Mouse (Mus musculus): Measurements from ENCODE around the gene Vmn1r16.
"Not testable (repeated sequence)": the region's sequence is repeated elsewhere in the genome, so short reads cannot be mapped to it uniquely, and the experiment has no call there.

Gene Vmn1r16

DNA sequence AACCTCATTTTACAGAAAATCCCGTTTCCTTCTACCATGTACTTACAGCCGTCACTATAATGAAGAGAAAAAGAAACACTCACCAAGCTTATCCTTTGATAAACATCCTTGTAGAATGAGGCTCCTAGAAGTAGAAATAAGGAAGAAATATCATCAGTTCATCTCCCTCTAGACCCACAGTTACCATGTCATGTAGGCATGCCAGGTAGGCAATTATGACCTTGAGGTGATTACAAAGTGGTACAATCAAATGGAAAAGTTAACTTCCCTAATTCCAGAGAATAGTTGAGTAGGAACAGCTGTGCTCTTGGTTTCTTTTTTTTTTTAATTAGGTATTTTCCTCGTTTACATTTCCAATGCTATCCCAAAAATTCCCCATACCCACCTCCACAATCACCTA lies at the start of gene Vmn1r16:
TSS of gene Vmn1r16 (minus strand) at position 101 of the 400 bp plus-strand sequence.
- no peak for DNase-seq (ENCODE audit: low read depth)

DNA sequence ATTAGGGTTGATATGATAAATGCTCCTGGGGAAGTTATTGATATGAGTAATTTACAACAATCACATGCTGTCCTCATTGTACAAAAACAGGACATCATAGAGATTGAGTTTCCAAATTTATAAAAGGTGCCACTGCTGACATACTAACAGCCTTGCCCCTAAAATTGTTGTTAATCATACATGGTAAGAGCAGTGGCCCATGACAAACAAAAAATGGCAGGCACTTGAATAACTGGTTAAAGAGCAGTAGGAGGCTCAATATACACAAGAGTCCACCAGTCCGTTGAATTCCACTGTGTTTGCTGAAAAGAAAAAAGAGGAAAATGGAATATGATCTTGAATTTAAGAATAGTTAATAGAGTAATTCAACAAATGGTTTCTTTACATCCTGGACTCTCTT lies 38.2 kb upstream of the Vmn1r16 start:
- DNase-seq (ENCODE audit: low read depth), result no peak

- DNase-seq (ENCODE audit: low read depth), result not testable (repeated sequence)
These were observed 36.6 kb upstream of the Vmn1r16 start for GRCm38 (mm10) chr6:57365866-57366265.

GRCm38 (mm10) chr6:57363627-57364026 lies 34.3 kb upstream of the Vmn1r16 start, which contains the start of gene Vmn1r17:
Vmn1r17 (minus strand) TSS chr6:57363727.
- no peak for DNase-seq (ENCODE audit: low read depth)

DNA sequence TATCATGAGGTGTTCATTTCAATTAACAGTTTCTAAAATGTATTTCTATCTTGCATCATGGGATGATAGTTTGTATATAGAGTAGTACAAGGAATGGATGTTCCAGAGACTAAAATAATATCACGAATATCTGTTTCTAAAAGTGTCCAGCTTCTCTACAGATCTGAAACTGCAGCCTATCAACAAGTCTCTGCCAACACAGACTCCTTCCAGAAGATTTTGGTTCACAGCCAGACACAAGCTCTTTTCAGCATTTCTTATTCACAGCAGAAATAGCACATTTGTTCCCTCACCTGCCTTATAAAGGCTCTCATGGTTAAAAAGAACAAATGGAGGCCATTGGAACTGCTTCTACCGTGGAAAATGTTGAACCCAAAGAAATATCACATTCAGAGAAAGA lies 27.6 kb upstream of the Vmn1r16 start:
- no peak for DNase-seq (ENCODE audit: low read depth)

DNA sequence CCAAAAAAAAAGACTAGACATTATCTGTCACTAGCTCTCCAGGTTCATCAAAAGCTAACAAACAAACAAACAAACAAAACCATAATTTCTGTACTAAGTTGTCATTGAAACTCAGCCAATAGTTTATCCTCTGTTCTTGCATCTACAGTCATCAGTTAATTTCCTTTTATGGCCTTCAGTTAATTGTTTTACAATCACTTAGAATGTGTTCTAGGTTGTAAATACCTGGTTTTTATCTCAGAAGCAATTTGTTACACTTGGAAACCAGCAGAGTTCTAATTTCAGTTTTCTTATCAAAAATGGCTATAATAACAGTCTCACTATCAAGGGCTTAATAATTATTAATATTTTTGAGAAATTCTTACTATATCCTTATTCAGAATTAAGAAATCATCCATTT lies 3.1 kb downstream of the Vmn1r16 start:
- no peak for DNase-seq (ENCODE audit: low read depth)

DNA sequence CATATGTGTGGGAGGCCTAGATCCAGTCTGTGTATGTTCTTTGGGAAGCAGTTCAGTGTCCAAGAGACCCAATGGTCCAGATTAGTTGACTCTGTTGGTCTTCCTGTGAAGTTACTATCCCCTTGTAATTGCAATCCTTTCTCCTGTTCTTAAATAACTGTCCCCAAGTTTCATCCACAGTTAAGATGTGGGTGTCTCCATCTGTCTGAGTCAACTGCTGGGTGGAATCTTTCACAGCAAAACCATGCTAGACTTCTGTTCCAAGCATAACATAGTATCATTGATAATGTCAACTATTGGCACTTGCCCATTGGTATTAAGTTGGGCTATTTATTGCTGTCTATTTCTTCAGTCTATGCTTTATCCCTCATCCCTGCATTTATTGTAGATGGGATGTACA lies 50.3 kb downstream of the Vmn1r16 start:
- no peak for DNase-seq (ENCODE audit: low read depth)

- DNase-seq (ENCODE audit: low read depth), result no peak
These were observed 56.8 kb downstream of the Vmn1r16 start for GRCm38 (mm10) chr6:57272517-57272916.

GRCm38 (mm10) chr6:57271881-57272280 lies 57.4 kb downstream of the Vmn1r16 start:
- DNase-seq (ENCODE audit: low read depth), result no peak
